In genomic region chr13:78998855-78999254, GRCm38 (mm10) we compare ENCODE assay signal across 17 mouse cellular contexts.
A peak's percentile ranks its signal among the peaks of the same experiment; 100 is the strongest.
DNase-seq lines count a peak whose midpoint lies in the region; ATAC-seq and TF ChIP-seq lines count a peak whose summit lies in the region.
"Had no signal": no experiment of that assay in that cellular context is flagged by ENCODE, and none has a peak within 500 bp of the region (broad histone marks: within the 10 kb centered on the region; RNA-seq: fewer than 3 reads in every experiment).

No protein-coding gene starts in this region.

- no peak overlapping the region for H3K4me3 ChIP-seq in kidney, embryonic 14.5 days (ENCODE audit: low read length)
- no peak overlapping the region for H3K4me3 ChIP-seq in myocyte
- H3K4me3 ChIP-seq in heart, embryonic 11.5 days (ENCODE audit: low read depth, low read length): no peak overlapping the region
- H3K4me3 ChIP-seq: limb, embryonic 13.5 days had no signal

- H3K9ac ChIP-seq in kidney, embryonic 14.5 days (ENCODE audit: low read depth, low read length): no peak overlapping the region
- H3K9ac ChIP-seq in heart, embryonic 11.5 days (ENCODE audit: low read depth, low read length): no peak overlapping the region
- H3K9ac ChIP-seq: limb, embryonic 13.5 days had no signal

- no peak overlapping the region for H3K4me2 ChIP-seq in kidney, embryonic 14.5 days (replicated peaks; ENCODE audit: low read depth, low read length)
- no peak overlapping the region for H3K4me2 ChIP-seq in myocyte (ENCODE audit: low read depth)
- H3K4me2 ChIP-seq in heart, embryonic 11.5 days: no peak overlapping the region
- H3K4me2 ChIP-seq: limb, embryonic 13.5 days had no signal

- no peak overlapping the region for H3K27ac ChIP-seq in kidney, embryonic 14.5 days (ENCODE audit: low read depth, low read length)
- no peak overlapping the region for H3K27ac ChIP-seq in heart, embryonic 11.5 days (ENCODE audit: low read depth, low read length)
- H3K27ac ChIP-seq: limb, embryonic 13.5 days had no signal

- H3K27me3 ChIP-seq in kidney, embryonic 14.5 days (ENCODE audit: control insufficient read depth, insufficient read depth, low read length): no peaks in the 10 kb centered on the region
- H3K27me3 ChIP-seq in myocyte (ENCODE audit: control insufficient read depth, insufficient read depth, insufficient read length): no peaks in the 10 kb centered on the region
- no peaks in the 10 kb centered on the region for H3K27me3 ChIP-seq in heart, embryonic 11.5 days (ENCODE audit: control insufficient read depth, insufficient read depth, low read length)
- H3K27me3 ChIP-seq: limb, embryonic 13.5 days had no signal

- peak; percentile 62; the same call in 1 of the 2 replicates for ATAC-seq in kidney, embryonic 14.5 days (ENCODE audit: low FRiP score, low TSS enrichment)
- ATAC-seq in heart, embryonic 11.5 days (replicated peaks; ENCODE audit: insufficient number of reproducible peaks, low FRiP score, low TSS enrichment): no peak
- ATAC-seq: inflammation-experienced regulatory T-cells, adult 6 months had no signal

- 16% methylated on average over 2 of the region's 2 CpGs for WGBS in kidney, embryonic 14.5 days
- WGBS in heart, embryonic 11.5 days (ENCODE audit: insufficient replicate concordance): 78% methylated on average over 2 of the region's 2 CpGs

- no peaks in the 10 kb centered on the region for H3K36me3 ChIP-seq in kidney, embryonic 14.5 days (ENCODE audit: control insufficient read depth, insufficient read depth, low read length)
- no peaks in the 10 kb centered on the region for H3K36me3 ChIP-seq in myocyte (ENCODE audit: control insufficient read depth, insufficient read depth)
- H3K36me3 ChIP-seq in heart, embryonic 11.5 days (ENCODE audit: control insufficient read depth, insufficient read depth, low read length): no peaks in the 10 kb centered on the region
- H3K36me3 ChIP-seq: limb, embryonic 13.5 days had no signal

- H3ac ChIP-seq in myocyte (ENCODE audit: control insufficient read depth, insufficient read length): no peak overlapping the region

- no peak for TF ChIP-seq POLR2A in myocyte (IDR thresholded peaks at IDR 0.05; ENCODE audit: insufficient read length, low read depth)

- H3K79me2 ChIP-seq in myocyte (ENCODE audit: control insufficient read depth, insufficient read depth): no peaks in the 10 kb centered on the region

- no peaks in the 10 kb centered on the region for H3K9me3 ChIP-seq in kidney, embryonic 14.5 days (ENCODE audit: control insufficient read depth, low read length)
- no peaks in the 10 kb centered on the region for H3K9me3 ChIP-seq in heart, embryonic 11.5 days (replicated peaks; ENCODE audit: control insufficient read depth, low read length)
- H3K9me3 ChIP-seq: limb, embryonic 13.5 days had no signal

- H3K4me1 ChIP-seq in kidney, embryonic 14.5 days (ENCODE audit: control insufficient read depth, insufficient read depth, low read length): no peaks in the 10 kb centered on the region
- no peaks in the 10 kb centered on the region for H3K4me1 ChIP-seq in heart, embryonic 11.5 days (ENCODE audit: control insufficient read depth, insufficient read depth, low read length)
- H3K4me1 ChIP-seq: limb, embryonic 13.5 days had no signal

- no peak for DNase-seq in kidney, adult 18-20 months
- peak; percentile 14 for DNase-seq in 3T3-L1 (ENCODE audit: low read depth, low spot score)
- DNase-seq in embryo, embryonic 11 days: peak; percentile 52
- DNase-seq in spleen, adult 18-20 months: no peak
- DNase-seq in heart, adult 11 months: no peak
- DNase-seq: adrenal gland, postnatal 14 days; B cell, adult 2 months; cerebellum, postnatal 25 days; kidney, postnatal 36 days; layer of hippocampus, postnatal 36 days; lung, postnatal 4 days; thymus, postnatal 25 days had no signal

TF ChIP-seq in myocyte, 11 proteins besides CTCF, POLR2A, EP300 and RAD21:
- TF ChIP-seq MYOG (IDR thresholded peaks at IDR 0.05; ENCODE audit: control insufficient read depth in 1 of 3, insufficient read depth in 1 of 3, insufficient read length in 2 of 3, low read depth in 2 of 3) (peak in 2 of 3 experiments; percentile 20 to 76), TCF12 (IDR thresholded peaks at IDR 0.05; ENCODE audit: insufficient read depth, poor library complexity, severe bottlenecking) (peak; percentile 77), CEBPB (IDR thresholded peaks at IDR 0.05; ENCODE audit: insufficient read depth, poor library complexity, severe bottlenecking) (peak; percentile 66; the same call in 1 of the 2 replicates), TCF3 (IDR thresholded peaks at IDR 0.05; ENCODE audit: insufficient read length, low read depth) (peak; percentile 57), POLR2AphosphoS2 (IDR thresholded peaks at IDR 0.05; ENCODE audit: insufficient read length, low read depth) (no peak), MYOD1 (IDR thresholded peaks at IDR 0.05; ENCODE audit: control insufficient read depth in 1 of 3, insufficient read length in 2 of 3, low read depth in 2 of 3) (peak in 2 of 3 experiments; percentile 61 to 95)

Comparison
In these comparisons a context has a peak if more than half of its experiments do, and no peak if none do; other contexts are left out.
1. DNase-seq: peak in 3T3-L1 (single experiment) and embryo, embryonic 11 days (single experiment); none in kidney, adult 18-20 months (single experiment), spleen, adult 18-20 months (0 of 2) and heart, adult 11 months (single experiment).